Mouse (Mus musculus) ES-E14 (cell line): ENCODE data around the gene Filip1.

Experiments
- CHD2 ChIP-seq: IDR thresholded peaks from 2 replicates; pipeline ENCODE4 v1.6.1; 2014; ENCODE audit warnings: mild to moderate bottlenecking, low read depth, low read length, inconsistent platforms
- ZC3H11A ChIP-seq: IDR thresholded peaks from 2 replicates; pipeline ENCODE4 v1.6.1; 2012; ENCODE audit warnings: low read depth, mild to moderate bottlenecking, inconsistent platforms, low read length, borderline replicate concordance

DNA sequence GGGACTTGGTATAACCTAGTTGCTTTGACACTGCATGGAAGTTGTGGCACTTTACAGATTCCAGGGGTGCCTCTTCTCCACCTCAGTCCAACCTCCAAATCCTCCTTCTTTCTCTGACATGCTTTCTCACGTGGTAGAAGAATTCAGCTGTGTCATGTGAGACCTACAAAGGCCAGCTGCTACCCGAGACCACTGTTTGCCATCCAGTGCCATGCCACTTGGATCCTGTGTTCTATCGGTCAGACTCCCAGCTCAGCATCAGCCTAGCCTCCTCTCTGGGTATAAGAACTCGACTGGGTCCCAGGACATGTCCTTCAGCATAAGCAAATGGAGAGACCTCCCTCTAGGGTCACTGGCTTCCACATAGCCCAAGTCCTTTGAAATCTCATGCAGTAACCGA lies 47.6 kb downstream of the Filip1 start:
- TF ChIP-seq CHD2 (no peak), ZC3H11A (no peak)
